Mouse (Mus musculus): ENCODE results near the gene Jam3. TPM values are rescaled to one million over a fixed set of nuclear protein-coding genes. Genes with fewer than 3 reads are reported as not detected.
"Not testable (repeated sequence)": the region's sequence is repeated elsewhere in the genome, so short reads cannot be mapped to it uniquely, and the experiment has no call there.

Jam3 gene
- total RNA-seq, 2 experiments from 2014 or later = 0.10 TPM; not detected in 1

DNA sequence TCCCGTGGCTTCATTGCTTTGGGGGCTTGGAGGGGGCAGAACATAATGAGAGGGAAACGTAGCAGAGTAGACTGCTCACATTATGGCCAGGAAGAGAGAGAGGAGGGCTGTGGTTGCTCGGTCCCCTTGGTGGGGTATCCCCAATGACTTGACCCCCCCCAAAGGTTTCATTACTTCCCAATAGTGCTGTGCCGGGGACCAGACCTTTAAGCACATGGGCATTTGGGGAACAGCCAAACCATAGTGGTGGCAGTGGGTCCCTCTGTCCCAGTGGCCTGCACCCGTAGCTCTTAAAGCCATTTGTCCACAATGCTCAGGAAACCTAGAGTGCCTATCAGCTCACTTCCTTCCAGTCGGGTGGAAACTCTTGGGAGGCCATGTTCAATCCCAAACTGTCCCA is 17.6 kb upstream of the Jam3 start:
- ATAC-seq (replicated peaks; ENCODE audit: poor library complexity) = 0 out of 2 replicates have a peak, but pooled peaks have one; percentile 32

DNA sequence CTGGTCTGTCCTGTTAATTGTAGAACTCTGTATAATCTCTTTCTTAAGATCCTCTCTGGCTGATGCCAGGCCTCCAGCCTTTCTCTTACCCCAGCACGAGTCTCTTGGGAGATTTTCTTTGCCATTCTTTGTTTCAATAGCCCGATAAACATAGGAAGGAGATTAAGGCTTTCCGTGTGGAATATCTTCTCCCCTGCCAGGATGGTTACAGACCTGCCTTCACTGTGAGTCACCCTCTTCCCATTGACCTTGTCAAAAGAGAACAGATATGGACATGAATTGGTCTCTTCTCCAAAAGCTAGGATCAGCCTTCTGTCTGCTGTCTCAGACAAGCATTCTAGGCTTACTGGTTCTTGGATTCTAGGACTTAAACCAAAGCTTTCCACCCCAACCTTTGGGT is 15.5 kb upstream of the Jam3 start:
- ATAC-seq (replicated peaks; ENCODE audit: poor library complexity) = no peak

DNA sequence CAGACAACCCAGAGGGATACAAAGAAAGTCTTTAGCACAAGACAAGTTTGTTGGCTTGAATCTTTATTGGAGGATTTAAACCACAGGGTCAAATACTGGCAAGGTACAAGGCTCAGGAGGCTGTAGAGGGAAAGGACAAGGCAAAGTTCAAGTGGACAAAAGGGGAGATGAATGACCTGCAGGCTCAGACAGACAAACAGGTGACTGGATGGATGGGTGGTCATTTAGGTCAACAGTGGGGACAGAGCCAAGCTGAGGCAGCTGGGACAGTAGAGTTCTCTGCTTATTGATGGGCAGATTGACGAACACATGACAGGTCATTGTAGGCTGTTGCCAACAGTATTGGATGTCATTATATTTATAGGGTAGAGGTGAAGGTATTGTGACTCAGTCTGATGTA is 11.8 kb upstream of the Jam3 start:
- ATAC-seq (replicated peaks; ENCODE audit: poor library complexity) = no peak

DNA sequence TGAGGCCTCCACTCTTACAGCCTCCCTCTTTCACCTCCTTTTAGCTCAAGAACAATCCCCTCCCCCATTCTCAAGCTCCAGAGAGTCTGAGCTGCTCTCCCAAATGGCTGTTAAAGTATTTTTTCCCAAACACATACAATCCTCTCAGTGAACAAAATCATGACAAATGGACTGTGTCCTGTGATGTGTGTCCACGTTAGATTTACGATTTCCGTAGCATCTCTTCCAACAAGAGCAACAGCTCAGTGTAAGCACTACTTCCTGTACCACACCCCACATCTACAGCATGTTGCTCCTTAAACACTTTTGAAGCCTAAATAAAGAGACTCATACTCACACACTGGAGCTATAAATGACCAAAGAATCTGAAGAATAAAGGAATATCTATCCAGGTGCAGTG is 10.4 kb upstream of the Jam3 start:
- ATAC-seq (replicated peaks; ENCODE audit: poor library complexity) = no peak

DNA sequence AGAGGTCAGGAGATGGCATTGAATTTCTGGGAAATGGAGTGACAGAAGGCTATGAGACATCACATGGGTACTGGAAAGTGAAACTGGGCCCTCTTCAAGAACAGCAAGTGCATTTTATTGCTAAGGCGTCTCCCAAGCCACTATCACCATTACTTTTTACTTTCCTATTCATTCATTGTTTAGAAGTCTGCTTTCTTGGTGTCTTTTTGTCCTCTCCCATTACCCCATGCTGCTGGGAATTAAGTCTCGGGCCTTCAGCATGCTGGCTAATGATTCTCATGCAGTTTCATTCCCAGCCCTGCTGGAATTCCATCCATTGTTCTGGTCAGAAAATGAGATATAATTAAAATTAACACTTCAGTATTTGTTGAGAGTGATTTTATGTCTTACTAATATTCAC is 9.7 kb upstream of the Jam3 start:
- ATAC-seq (replicated peaks; ENCODE audit: poor library complexity) = no peak

DNA sequence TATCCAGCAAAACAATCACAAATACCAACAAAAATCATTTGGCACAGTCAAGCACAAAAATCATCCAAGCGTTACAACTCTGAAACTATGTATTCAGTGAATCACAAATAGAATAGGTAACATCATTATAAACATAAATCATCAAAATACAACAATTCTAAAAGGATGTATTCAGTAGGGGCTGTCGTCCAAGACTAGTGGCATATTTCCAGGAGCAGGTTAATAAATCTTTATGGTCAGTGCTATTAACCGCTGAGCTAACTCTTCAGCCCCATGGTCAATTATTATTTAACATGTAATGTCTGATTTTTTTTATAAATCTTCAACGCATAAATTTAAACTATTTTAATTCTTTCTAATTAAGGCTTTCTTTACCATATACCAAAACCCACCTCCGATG is 8.4 kb upstream of the Jam3 start:
- ATAC-seq (replicated peaks; ENCODE audit: poor library complexity) = not testable (repeated sequence)

DNA sequence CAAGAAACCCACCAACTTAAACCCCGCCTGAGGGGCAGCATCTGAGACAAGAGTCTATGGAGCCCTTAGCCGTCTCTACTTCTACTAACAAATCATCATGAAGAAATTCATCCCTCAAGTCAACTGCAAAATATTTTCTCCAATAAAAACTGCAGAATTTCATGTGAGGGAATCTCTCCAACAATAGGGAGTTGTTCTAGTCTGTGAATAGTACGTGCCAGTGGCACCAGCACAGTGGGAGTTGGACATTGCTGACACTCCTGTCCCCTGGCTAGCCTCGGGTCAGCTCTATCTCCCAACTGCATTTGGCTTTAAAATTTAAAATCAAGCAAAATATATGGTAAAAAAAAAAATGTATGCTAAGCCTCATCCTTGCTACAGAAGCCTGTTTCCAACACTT is 1.4 kb downstream of the Jam3 start:
- no peak for ATAC-seq (replicated peaks; ENCODE audit: poor library complexity)

DNA sequence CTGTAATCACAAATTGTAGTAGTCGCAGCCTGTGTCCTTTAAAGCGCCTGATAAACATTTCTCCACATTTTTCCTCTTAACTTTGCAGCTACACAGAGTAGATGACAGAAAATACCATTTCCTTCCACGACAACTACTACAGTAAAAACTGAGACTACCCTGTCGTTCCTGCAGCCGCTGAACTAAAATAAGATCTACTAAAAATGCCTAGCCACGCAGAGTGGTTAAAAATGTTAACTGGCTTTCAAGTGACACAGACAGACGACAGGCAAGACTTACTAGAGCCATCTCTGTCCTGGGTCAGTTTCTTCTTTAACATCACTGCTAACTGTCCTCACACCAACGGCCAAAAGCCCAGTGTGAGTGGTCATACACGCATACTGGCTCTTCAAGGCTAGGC is 5.4 kb downstream of the Jam3 start:
- ATAC-seq (replicated peaks; ENCODE audit: poor library complexity) = no peak

DNA sequence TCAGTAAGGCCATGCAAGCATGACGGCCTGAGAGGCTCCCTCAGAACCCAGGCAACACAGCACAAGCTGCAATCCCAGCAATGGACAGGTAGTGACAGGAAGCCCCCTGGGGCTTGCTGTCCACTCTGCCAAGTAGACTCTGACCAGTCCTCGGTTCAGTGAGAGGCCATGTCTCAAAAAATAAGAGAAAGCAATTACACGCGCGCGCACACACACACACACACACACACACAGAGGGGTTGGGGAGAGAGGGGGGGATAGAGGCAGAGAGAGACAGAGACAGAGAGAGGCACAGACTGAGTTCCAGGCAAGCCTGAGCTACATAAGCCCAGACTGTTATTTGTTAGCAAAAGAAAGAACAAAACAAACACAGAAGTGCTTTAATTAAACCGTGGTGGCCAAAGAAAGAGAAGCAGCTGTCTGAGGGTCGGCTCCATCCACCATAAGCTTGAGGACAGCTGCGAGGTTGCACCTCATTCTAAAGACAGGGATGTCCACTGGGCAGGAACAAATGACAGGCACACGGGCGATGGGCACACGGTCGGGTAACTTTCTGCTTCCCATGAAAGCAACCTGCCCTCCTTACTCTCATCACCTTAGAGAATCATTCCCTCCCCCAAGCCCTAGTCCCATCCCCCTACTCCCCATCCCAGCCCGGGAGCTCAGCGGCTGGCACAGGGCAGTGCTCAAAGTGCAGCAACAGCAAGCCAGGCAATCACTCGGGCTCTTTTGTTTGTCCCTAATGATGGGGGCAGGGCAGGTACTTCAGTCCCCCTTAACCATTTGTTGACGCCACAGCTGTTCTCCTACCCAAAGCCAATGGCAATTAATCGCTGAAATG is 6.4 kb downstream of the Jam3 start:
- ATAC-seq (replicated peaks; ENCODE audit: poor library complexity) = no peak

DNA sequence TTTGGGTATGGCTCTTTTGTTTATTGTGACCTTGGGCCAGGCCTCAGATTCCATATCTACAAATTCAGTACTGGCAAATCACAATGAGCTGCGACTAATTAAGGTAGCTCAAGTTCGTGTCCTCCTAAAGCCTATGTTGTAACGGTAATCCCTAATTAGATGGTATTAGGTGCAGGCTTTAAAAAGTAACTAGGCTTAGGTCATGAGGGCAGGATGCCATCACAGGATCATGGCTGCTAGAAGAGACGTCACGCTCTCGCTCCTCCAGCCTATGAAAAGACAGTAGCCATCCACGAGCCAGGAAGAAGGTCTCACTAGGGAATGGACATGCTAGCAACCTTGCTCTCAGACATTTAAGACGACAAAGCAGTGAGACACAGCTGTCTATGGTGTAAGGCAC is 7.3 kb downstream of the Jam3 start:
- ATAC-seq (replicated peaks; ENCODE audit: poor library complexity) = no peak

DNA sequence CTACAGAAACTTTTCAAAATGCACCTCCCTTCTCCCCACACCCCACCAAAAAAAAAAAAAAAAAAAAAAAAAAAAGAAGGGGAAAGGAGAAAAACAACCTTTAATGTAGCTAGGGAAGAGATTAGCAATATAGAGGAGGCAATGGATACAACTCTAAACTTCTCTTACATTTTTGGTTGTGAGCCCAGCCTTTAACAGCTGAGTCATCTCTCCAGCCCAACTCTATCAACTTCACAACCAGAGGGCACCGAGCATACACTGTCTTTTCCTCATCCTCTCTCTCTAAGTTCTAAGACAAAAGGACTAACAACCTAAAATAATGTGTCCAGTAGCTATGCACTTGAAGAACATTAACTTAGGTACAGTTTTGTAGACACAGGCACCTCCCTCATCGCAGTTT is 8.4 kb downstream of the Jam3 start:
- ATAC-seq (replicated peaks; ENCODE audit: poor library complexity) = no peak

DNA sequence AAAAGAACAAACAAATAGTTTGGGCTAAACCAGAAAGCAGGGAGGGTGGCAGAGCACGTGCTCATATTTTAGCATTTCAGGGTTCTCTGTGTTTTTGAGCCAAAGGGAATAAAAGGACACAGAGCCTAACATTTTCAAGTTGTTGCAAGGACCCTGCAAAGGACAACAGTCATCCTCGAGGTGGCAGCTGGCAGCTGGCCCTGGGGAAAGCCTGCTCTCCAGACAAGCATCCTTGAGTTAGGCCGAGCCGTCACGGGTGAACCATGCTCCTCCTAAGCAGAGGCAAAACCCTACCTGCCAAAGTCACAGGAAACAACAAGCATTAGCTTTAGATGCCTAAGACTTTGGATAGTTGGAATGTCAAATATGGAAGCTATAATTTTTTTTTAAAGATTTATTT is 10.2 kb downstream of the Jam3 start:
- no peak for ATAC-seq (replicated peaks; ENCODE audit: poor library complexity)

DNA sequence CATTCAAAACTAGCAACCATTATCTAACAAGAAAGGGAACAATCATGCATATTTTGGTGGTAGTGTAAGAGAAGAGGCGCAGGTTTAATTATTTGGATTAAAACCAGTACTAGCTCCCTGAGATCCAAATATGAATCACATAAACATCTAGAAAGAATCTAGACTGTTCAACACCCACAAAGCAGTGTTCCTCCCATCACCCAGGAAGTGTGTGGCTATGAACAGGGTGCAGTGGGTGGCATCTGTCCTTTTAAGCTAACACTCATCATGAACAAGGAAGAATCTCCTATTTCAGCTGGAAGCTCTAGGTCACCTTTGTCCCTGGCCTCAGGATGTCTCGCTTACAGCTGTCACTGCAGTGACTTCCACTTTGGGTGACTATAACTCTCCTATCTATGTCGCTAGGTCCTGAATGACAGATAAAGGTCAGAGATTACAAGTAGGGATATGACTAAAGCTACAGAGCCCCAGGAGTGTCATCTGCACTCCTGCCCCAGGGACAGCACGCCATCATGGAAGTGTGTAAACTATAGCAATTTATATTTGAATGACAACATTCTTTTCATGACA is 10.9 kb downstream of the Jam3 start:
- ATAC-seq (replicated peaks; ENCODE audit: poor library complexity) = no peak

DNA sequence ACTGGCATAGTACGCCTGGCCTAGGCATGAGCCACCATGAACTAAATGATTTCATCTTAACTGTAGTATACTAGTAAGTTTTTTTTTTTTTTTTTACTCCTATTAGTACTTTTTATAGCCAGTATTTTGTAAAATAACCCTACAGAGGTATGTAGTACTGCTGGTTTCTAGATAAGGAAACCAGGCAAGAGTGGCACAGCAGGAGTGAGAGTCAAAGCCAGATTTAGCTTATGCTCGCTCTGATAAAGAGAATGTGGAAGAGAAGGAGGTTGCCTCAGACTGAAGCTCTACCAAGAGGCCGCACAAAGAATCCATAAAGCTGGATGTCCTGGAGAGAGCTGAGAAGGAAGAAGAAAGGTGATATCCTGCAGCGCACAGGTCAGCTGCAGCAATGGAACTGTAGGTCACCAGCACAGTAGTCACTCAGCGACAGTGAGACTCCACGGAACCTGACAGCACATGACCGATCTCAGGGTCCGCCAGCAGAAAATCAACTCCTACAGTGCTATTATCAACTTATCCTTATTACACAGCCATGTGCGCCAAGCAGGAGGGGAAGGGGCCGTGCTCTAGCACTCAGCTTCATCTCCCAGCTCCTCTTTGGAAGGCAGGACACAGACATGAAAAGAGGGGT is 14.7 kb downstream of the Jam3 start:
- ATAC-seq (replicated peaks; ENCODE audit: poor library complexity) = no peak

DNA sequence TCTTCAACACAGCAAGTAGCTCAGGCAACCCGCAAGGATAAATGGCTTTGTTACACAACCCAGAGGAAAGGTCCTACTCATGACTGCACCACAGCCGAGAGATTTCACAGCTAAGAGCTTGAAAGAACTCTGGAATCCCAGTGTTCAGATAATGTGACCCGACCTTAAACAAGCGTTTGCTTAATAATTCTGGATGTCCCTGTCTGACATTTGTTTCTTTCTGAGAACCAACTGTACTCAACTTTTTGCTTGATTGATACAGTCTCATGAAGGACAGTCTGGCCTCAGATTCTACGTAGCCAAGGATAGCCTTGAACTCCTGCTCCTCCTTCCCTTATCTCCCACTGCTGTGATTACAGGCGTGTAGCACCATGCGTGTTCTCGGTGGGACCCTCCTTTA is 18.6 kb downstream of the Jam3 start:
- ATAC-seq (replicated peaks; ENCODE audit: poor library complexity) = no peak

DNA sequence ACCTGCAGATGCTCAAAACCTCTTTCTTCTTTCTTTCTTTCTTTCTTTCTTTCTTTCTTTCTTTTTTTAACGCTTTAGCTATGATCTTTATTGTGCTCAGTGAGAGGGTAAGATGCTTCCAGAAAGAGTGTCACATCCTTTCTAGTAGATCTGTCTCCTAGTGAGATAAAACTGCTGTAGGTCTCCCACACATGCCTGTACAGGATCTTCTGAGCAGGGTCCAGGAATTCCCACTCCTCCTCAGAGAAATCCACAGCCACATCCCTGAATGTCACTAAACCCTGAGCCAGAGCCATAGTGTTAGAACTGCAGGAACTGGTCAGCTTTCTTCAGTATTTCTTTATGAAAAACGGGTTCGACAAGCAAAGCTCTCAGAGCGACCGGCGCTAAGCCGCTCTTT is 19.8 kb downstream of the Jam3 start:
- no peak for ATAC-seq (replicated peaks; ENCODE audit: poor library complexity)

DNA sequence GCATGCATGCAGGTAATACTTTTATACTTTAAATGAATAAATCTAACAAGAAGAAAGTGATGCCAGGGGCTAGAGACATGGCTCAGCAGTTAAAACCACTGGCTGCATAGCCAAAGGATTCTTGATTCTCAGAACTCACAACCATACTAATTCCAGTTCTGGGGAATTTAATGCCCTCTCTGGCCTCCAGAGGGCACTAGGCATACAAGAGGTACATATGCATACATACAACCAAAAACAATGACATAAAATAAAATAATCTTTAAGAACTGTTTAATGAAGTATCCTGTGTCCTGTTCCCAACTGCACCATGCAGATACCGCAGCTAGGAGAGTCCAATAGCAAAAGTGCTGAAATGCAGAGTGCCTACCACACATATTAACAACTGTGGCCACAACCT is 20.8 kb downstream of the Jam3 start:
- peak; percentile 66 for ATAC-seq (replicated peaks; ENCODE audit: poor library complexity)

DNA sequence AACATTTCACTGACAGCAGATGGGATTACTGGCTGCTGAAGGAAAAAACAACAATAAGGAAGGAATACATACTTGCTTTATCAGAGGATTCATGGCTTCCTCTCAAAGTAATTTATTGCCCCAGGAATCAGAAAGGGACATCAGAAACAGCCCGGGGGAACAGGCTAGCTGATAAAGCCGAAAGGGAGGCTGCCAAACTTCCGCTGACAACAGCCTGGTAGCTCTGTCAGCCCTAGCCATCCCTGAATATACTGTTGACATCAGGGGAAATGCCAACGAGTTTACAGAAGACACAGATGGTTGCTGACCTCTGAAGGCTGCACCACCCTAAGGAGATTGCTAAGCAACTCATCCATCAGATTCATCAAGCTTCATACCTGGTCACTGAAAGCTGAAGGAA is 26.6 kb downstream of the Jam3 start:
- no peak for ATAC-seq (replicated peaks; ENCODE audit: poor library complexity)

DNA sequence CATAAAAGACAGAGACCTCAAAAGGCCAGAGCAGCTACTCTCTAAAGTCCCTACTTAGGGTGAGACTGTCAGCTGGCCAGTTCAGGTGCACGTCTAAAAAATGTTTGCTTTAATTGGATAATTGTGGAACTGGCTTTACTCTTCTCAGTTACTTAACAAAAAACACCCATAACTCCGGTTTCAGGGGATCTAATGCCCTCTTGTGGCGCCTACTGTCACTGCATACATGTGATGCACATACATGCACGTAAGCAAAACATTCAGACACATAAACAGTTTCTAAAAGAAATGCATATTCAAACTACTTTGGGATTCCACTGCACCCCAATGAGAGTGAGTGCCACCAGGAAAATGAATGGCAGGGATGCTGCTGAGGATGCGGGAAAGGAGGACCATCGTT is 28.7 kb downstream of the Jam3 start:
- ATAC-seq (replicated peaks; ENCODE audit: poor library complexity) = no peak

DNA sequence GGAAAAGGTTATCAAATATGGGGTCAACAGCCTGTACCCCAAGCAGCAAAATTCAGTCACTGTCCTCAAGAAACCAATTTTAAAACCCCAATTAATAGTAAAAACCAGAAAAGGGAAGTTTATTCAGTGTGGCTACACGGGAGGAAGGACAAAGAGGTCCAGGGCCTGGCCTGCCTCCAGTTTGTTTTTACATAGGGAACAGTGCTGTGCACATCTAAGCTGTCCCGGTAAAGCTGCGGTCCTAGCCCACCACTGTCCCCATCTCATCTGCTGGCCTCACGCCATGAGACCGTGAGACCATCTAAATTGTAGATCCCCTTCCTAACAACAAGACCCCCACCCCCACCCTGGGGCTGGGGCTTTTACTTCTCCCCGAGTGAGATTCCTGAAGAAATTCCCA is 29.8 kb downstream of the Jam3 start:
- ATAC-seq (replicated peaks; ENCODE audit: poor library complexity) = peak; percentile 75

DNA sequence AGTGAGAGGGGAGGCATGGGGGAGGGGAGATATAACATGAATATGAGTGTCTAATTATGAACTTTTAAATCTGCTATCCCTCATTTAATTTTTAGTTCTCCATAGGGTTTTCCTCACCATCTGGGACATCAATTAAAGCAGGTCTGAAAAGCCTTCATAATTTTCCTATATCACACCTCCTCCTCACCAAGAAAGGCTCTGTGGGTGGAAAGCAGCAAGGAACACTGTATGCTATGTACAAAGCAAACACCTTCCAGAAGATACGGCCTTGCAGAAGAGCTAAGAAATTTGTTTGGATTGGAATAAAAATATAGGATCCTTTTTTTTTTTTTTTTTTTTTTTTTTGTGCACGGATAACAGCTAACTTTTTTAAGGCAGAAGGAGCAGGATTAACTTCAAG is 31.3 kb downstream of the Jam3 start:
- no peak for ATAC-seq (replicated peaks; ENCODE audit: poor library complexity)

DNA sequence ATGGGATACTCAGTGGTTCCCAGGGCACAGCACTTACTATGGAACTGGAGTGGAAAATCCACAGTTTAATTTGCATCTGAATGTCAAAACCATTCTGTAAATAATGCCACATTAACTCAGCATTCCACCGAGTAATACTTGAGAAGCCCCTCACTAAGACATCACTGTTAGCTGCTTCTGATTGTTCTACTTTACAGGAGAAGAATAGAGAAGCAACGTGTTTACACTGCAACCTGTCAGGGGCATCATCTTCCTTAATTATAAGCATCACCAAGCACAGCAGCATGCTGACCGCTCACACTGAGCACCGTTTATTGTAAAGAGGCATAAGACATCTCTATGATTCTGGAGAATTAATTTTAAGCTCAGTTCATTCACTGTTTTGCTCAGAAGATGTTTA is 32.3 kb downstream of the Jam3 start:
- ATAC-seq (replicated peaks; ENCODE audit: poor library complexity) = no peak
